Mouse (Mus musculus): ENCODE results near the gene Epgn. TPM values are rescaled to one million over a fixed set of nuclear protein-coding genes. Genes with fewer than 3 reads are reported as not detected.

Gene Epgn
- not detected in 2 replicates for polyA plus RNA-seq (2012)

GRCm38 (mm10) chr5:91027164-91027563 is at the start of gene Epgn:
Gene Epgn (plus strand): TSS chr5:91027464.

GRCm38 (mm10) chr5:91074450-91074950 is 47.2 kb downstream of the Epgn start, which contains the start of gene Ereg:
Gene Ereg (plus strand): TSS chr5:91074622.

Other genes starting within 250 kb of the Epgn start
- 1.8 and 3.7 TPM in 2 replicates for gene Cxcl3, start 241.4 kb upstream of the Epgn start, polyA plus RNA-seq (2012)
- not detected in 2 replicates for gene Cxcl15, start 232.9 kb upstream of the Epgn start, polyA plus RNA-seq (2012)
- 0.39 and 1.7 TPM in 2 replicates for gene Cxcl1, start 136.2 kb upstream of the Epgn start, polyA plus RNA-seq (2012)
- gene Cxcl2, start 123.6 kb upstream of the Epgn start, polyA plus RNA-seq (2012) = 175 and 222 TPM in 2 replicates
- gene Mthfd2l, start 96.3 kb upstream of the Epgn start, polyA plus RNA-seq (2012) = 8.3 and 12.7 TPM in 2 replicates
- gene Ereg, start 47.2 kb downstream of the Epgn start, polyA plus RNA-seq (2012) = not detected in 2 replicates
- 0.31 and 0.46 TPM in 2 replicates for gene Areg, start 112.1 kb downstream of the Epgn start, polyA plus RNA-seq (2012)

Data from megakaryocyte-erythroid progenitor cell, adult 5 weeks (primary cell).